Mouse (Mus musculus): ENCODE measurements at regions not wholly inside any gene's neighbourhood (a gene's known extent, or its start where the extent isn't known, plus 50 kb on each side); places are given as distances from the start of the nearest gene placed in this dataset.
A peak's percentile ranks its signal among the peaks of the same experiment; 100 is the strongest.

DNA sequence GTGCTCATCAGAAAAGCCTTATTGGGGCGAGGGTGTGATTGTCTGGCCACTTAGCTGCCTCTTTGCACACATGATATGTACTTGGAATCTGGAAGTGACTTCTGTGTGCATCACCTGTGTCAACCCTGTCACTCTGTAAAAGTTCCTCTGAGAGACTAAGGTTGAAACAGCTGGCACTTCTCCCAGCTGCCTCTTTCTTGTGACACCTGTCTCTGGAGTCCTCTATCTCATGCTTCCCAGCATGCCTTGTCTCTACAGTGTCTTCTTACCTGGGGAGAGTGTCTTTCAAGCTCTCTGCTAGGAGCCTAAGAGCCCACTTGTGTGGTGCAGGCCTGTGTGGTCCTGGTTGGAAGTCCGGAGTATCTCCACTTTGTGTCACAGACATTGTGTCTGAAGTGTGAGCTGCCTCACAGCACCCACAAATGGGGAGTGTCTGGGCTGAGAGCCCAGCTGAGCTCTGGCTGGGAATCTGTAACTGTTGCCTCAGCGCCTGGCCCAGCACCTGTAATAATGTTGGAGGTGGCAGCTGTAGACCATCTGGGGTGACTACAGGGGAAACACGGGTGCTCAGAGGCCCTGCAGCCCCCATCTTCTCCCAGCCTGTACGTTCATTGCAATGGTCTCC lies 81.7 kb upstream of the Id2 start:
- DNase-seq = no peak

DNA sequence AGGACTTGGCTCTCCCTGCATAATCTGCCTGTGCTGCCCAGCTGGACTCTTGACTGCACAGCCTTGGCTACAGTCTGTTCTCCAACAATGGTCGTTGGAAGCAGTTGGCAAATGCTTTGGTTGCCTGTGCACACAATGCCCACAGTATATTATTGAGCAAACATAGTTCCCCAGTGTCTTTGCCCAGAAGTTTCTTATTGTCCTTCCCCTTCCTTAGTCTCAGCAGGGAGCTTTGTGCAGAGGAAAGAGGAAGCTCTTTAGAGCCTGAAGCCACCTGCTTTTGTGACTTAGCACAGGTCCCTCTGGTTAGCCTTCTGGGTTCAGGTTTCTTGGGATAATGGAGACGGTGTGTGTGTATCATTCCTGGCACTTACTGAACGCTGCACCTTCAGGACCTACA lies 80.9 kb upstream of the Id2 start:
- DNase-seq = no peak

DNA sequence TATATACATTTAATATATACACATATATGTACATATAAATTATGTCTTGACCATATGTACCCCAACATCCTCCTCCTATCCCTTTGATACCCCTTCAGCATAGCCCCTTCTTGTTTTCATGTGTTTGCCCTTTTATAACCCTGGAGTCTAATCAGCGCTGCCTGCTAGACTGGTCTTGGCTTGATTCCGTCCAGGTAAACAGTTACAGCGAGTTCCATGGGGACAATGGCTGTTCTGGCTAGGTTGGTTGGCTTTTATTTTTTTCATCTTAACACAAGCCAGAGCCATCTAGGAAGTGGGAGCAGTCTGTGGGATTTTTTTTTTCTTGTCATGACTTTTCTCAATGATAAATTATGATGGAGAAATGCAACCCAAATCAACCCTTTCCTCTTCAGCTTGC lies 79.6 kb upstream of the Id2 start:
- DNase-seq = no peak

- no peak for DNase-seq
These were observed 76.1 kb upstream of the Id2 start for GRCm38 (mm10) chr12:25173064-25173463.

- no peak for DNase-seq
These were observed 75.5 kb upstream of the Id2 start for GRCm38 (mm10) chr12:25172450-25172849.

- DNase-seq = no peak
These were observed 72.7 kb upstream of the Id2 start for GRCm38 (mm10) chr12:25169611-25170010.

DNA sequence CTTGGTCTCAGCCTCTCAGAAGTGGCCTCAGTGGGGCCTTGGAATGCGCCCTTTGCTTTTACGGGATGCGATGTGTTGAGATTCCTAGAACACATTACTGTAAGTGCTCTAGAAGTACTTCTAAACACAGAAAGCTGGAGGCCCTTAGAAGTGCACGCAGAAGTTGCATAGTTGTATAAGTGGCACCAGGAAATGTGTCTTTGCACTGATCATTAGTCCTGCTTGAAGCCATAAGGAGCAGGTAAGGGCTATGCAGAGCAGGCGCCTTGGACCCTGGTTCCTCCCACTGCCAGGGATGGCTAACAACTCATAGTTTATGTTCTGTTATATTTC lies 71.2 kb upstream of the Id2 start:
- DNase-seq = no peak

DNA sequence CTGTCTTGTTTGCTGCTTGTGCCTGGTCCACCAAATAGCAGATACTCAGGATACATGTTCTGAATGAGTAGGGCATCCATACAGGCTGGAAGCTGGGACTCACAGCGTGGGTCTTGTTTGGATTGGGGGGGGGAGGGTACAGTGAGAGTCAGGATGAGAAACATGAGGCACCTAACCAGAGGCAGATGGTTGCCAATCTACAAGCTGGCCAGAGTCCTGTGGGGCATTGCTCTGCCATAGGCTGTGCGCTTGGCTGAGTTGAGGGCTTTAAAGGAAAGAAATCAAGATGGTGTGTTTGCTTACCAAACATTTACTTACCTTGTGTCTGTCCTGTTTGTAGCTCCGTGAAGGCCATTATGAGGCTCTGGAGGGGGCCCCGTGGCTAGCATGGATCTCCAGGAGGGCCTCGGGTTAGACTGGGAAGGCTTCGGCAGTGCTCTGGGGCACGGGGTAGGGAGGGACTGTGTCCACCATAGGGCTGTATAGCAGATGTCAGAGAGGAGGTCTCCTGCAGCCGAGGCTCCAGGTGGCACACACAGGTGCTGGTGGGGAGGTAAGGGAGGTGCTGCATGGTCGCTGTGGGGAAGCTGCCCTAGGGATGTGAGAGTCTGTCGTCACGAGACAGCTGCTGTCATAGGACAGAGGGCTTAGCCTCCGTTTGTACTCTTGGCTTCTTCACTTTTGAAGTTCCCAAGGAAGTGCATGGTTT lies 70.7 kb upstream of the Id2 start:
- no peak for DNase-seq

DNA sequence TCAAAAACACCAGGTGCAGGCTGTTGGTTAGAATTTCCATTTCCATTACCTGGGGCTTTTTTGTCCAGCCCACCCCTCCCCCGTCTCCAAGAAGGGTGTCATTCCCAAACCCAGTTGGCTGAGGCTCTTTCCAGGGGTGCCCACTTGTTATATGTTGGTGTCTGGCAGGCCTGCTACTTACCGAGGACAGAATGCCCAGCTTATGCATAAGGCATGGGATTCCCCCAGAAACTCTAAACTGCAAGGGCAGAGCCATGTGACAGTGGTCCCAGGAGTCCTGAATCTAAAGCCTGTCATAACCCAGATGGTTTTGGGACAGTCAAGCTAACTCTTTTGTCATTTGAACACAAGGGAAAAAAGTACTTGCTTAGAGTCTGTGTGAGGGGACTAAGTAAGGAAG lies 69.6 kb upstream of the Id2 start:
- DNase-seq = no peak

DNA sequence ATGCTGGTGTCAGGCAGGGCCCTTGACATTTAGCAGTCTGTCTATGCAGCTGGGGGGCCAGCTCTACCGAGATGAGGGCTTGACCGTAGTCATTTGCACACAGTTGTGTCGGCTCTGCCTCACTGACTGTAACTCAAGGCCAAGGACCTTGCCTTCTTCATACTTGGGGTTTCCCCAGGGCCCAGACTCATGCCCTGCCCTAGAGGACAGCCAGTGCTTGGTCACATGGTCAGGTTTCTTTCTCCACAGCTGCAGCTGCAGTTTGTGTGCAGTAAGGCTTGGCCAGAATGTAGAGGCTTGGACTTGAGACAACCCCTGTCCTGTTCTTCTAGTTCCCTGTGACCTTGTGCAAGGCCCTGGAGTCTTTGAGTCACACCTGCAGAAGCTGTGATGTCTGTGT lies 68.7 kb upstream of the Id2 start:
- peak; percentile 58 for DNase-seq

DNA sequence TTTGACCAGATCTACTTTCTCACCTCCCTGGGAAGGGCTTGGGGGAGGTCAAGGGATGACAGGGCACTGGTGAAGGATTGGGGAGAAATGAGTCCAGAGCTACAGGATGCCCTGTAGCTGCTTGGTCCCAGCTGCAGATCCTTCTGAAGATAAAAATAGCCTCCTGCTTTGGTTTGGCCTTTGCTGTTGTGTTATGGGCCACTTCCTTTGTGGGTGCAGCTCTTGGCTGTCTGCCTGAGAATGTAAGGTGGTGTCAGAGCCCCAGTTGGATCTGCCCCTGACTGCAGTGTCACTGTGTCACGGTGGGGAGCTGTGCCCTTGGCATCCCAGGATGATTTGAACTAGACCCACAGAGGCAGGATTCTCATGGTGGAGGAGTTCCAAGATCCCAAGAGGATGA lies 67.8 kb upstream of the Id2 start:
- DNase-seq = peak; percentile 49

DNA sequence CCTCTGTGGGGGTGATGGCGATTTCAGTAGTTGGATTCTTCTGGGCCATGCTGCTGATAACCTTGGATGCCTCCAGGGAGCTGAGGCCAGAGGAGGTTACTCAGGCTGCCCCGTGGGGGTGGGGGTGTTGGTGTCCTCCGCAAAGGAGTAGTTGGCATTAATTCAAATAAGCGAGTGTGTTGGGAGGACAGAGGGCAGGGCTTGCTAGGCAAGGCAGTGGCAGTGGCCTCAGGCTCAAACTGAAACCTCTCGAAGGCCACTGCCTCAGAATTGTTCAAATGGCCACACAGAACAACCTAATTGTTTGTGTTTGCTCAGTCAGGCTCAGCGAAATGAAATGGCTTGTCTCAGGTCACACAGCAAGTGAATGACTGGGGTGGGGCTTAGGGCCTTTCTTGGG lies 66.6 kb upstream of the Id2 start:
- DNase-seq = peak; percentile 93

- DNase-seq = no peak
These were observed 65.9 kb upstream of the Id2 start for GRCm38 (mm10) chr12:25162843-25163242.

GRCm38 (mm10) chr12:25161939-25162338 lies 65.0 kb upstream of the Id2 start:
- DNase-seq = no peak

DNA sequence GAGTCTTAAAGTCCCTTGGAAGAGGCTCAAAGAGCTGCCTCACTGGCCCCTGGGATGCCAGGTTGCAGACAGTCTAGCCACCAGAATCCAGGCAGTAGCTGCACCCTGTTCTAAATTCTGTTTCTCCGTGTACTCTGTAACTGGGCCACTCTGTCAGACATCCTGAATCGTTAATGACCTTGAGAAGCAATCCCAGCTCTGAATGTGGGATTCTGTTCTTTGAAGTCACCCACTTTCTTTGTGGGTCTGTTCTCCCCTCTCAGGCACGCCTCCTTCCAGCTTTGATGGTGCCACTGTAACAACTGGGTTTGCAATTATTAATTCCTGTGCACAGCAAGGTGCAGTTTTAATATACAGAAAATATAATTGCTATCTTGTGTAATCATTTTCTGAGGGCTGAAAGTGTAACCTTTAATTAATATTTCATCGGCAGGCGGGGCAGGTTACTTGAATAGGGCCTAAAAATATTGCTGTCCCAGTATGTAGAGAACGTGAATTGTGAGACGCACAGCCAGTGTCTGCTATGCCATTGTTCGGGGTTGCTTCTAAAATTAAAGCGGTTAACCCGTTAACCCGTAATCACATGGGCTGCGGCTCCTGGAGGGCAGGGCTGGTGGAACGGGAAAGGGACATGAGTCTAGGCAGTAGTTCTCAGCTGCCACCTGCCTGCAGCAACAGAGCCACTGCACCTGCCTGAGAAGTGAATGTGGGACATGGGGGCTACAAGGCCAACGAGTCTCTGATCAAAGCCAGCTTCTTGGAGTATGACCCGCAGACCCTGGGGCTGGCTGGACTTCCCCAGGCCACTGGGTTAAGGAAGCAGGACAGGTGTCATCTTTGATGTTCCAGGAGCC lies 64.3 kb upstream of the Id2 start:
- DNase-seq = no peak

GRCm38 (mm10) chr12:25159091-25159490 lies 62.2 kb upstream of the Id2 start:
- peak; percentile 81 for DNase-seq

DNA sequence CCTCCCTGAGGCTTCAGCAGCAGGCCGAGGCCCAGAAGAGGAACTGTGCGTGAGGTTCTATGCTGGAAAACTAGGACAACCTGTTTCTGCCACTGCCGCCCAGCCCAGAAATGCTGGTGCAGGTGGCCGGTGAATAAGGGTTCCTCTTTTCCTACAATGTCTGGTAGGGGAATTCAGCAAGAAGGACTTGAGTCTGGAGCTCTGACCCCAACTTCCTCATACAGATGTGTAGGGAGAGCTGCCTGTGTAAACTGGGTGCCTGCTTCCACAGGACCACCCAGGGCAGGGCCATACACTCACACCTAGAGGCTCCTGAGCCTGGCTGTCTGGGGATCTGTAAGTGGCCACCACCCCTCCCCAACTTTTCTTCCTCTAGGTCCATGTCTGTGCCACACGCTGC lies 60.3 kb upstream of the Id2 start:
- no peak for DNase-seq

DNA sequence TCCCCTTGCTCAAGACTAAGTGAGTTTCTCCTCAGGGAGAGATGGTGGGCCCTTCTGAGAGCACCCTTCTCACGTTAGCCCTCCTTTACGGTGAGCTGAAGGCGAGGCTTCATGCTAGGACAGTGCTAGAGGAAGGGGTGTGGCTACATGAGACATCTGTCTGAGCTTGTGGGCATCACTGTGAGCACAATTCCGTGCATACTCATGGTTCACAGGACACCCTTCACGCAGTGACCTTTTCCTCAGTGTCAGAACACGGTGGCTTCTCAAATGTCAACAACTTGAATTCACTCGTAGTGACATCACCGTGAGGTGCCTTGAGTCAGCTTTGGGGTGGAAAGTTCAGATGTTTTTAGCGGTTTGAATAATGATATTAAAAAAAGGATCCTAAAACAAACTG lies 58.5 kb upstream of the Id2 start:
- no peak for DNase-seq

DNA sequence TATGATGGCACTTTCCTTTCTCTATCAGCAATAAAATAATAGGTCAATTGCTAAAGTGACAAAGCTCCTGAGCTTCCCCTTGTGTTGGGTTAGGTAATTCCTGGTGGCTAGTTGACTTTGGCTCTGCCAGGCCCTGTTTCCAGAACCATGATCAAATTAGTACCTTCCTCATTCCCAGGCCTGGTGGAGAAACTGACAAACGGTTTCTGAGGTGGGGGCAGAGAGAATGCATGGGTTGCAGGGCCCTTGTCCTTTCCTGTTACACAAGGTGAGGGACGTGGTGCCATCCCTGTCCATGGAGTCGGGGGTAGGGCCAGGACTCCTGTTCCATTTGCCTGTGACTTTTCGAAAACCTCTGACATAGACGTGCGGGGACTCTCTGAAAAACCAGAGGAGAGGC lies 51.2 kb upstream of the Id2 start:
- no peak for DNase-seq

Measured in adrenal gland, adult 8-10 months (tissue).